Mouse (Mus musculus) stomach, embryonic 15.5 days (tissue): Measurements from ENCODE around the gene C87436. TPM values are rescaled to one million over a fixed set of nuclear protein-coding genes. Genes with fewer than 3 reads are reported as not detected.

Experiments used
- ATAC-seq: fragments of 200-750 bp; cut with Nextera tagmentation; 2 replicates; pipeline ENCODE4 v1.8.0; 2017; ENCODE audit warnings: low read depth, moderate number of reproducible peaks, moderate TSS enrichment; ENCODE audit not compliant: insufficient read depth, low FRiP score
- H3K27ac ChIP-seq: fragments of 300-500 bp; sonication (generic); 2 replicates; pipeline ENCODE4 v1.5.1; 2015; ENCODE audit warnings: mild to moderate bottlenecking, inconsistent platforms
- H3K27me3 ChIP-seq: fragments of 300-500 bp; sonication (generic); replicated peaks from 2 replicates; pipeline ENCODE4 v1.6.1; 2015; ENCODE audit warnings: inconsistent platforms
- H3K36me3 ChIP-seq: fragments of 300-500 bp; sonication (generic); 2 replicates; pipeline ENCODE4 v1.6.1; 2015; ENCODE audit warnings: inconsistent platforms
- H3K4me1 ChIP-seq: fragments of 300-500 bp; sonication (generic); 2 replicates; pipeline ENCODE4 v1.6.1; 2015; ENCODE audit warnings: inconsistent platforms
- H3K4me2 ChIP-seq: fragments of 300-500 bp; sonication (generic); 2 replicates; pipeline ENCODE4 v1.6.1; 2015; ENCODE audit warnings: mild to moderate bottlenecking, inconsistent platforms
- H3K4me3 ChIP-seq: fragments of 300-500 bp; sonication (generic); replicated peaks from 2 replicates; pipeline ENCODE4 v1.5.1; 2015; ENCODE audit warnings: inconsistent platforms
- H3K9ac ChIP-seq: fragments of 300-500 bp; sonication (generic); 2 replicates; pipeline ENCODE4 v1.6.1; 2015; ENCODE audit warnings: inconsistent platforms
- H3K9me3 ChIP-seq: fragments of 300-500 bp; sonication (generic); 2 replicates; pipeline ENCODE4 v1.6.1; 2016; ENCODE audit warnings: inconsistent platforms
- WGBS: fragments of 180-500 bp; shearing (Covaris S2); methylation state at CpG from one replicate; pipeline ENCODE4 v1.1.7; 2015; 5-methylcytosine and 5-hydroxymethylcytosine counted together
- polyA plus RNA-seq: library from polyadenylated mRNA; unstranded; fragments of >200 nt; fragmentation: Nextera tagmentation; extraction: Ambion mirVana; gene quantifications from 2 replicates; pipeline ENCODE4 v1.2.1, GENCODE M21; 2015

The C87436 gene
- polyA plus RNA-seq, 1 experiment from 2014 or later: 20.9 TPM

DNA sequence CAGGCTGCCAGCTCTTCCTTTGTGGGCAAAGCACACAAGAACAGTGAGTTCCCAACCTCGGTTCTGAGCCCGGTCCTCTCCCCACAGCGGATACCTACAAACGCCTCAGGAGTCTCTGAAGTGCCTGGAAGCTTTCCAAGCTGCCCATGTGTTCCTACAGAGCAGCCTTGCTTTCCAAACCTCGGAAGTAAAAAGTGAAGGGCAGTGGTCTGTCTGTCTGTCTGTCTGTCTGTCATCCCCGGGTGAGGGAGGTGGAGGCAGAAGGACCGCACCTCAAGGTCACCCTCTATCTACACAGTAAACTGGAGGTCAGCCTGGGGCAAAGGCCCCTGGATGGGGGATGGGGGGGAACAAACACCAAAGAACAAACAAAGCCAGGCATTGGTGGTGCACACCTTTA lies 67.5 kb downstream of the C87436 start:
- no peak for ATAC-seq
- Histone ChIP-seq H3K4me2 (no peak overlapping the region), H3K4me3 (no peak overlapping the region), H3K27me3 (no peaks in the 10 kb centered on the region), H3K4me1 (no peaks in the 10 kb centered on the region), H3K36me3 (no peaks in the 10 kb centered on the region), H3K9me3 (no peaks in the 10 kb centered on the region), H3K9ac (no peak overlapping the region), H3K27ac (no peak overlapping the region)
- 66% methylated on average over 7 of the region's 7 CpGs for WGBS

DNA sequence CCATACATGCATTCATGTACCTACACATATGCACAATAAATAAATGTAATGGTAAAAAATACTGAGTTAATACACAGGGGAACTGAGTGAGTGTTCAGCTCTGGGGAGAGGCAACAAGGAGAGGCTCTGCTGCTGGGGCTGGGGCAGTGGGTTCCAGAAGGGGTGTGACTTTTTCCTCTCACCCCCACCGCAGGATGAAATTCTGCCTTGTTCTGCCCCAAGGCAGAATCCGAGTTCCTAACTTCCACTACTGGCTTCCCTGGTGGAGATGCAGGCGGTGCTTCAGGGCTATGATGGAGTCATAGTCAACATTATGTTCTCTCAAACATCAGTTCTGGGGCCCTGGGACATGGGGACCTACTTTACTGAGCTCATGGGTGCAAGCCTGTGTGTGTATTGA lies 68.1 kb downstream of the C87436 start:
- no peak overlapping the region for H3K9ac ChIP-seq
- no peaks in the 10 kb centered on the region for H3K36me3 ChIP-seq
- ATAC-seq: no peak
- H3K27ac ChIP-seq: no peak overlapping the region
- H3K9me3 ChIP-seq: no peaks in the 10 kb centered on the region
- 81% methylated on average over 3 of the region's 3 CpGs for WGBS
- no peaks in the 10 kb centered on the region for H3K27me3 ChIP-seq
- H3K4me3 ChIP-seq: no peak overlapping the region
- no peaks in the 10 kb centered on the region for H3K4me1 ChIP-seq
- H3K4me2 ChIP-seq: no peak overlapping the region

DNA sequence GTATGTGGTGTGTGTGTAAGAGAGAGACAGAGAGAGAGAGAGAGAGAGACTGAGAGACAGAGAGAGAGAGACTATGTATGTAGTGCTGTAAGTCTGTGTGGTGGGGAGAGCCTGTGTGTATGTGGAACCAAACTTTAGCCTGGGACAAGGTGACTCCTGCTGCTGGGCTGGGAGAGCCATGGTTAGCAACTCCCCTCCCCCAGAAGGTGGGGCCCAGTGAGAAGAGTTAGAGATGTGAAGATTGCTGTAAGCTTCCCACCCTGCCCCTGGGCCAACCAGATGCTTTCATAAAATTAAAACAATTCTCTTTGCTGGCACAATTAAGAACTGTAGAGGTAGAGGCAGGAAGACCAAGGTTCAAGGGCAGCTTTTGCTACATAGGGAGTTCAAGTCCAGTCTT lies 68.9 kb downstream of the C87436 start:
- Histone ChIP-seq H3K27me3 (no peaks in the 10 kb centered on the region), H3K9ac (no peak overlapping the region), H3K4me1 (no peaks in the 10 kb centered on the region), H3K4me2 (no peak overlapping the region), H3K36me3 (no peaks in the 10 kb centered on the region), H3K4me3 (no peak overlapping the region), H3K27ac (no peak overlapping the region), H3K9me3 (no peaks in the 10 kb centered on the region)
- ATAC-seq: no peak

DNA sequence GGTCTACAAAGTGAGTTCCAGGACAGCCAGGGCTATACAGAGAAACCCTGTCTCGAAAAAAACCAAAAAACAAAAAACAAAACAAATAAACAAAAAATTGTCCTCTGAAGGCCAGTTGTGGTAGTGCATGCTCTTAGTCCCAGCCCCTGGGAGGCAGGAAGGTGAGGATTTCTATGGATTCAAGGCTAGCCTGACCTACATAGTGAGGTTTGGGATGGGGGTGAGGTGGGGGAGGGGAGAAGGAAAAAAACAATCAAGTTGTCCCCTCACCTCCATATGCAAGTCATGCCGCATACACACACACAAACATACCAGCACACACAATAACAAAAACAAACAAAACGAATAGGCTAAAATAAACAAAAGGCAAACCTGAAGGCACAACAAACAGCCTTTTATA lies 70.6 kb downstream of the C87436 start:
- ATAC-seq: no peak
- no peaks in the 10 kb centered on the region for H3K36me3 ChIP-seq
- H3K27ac ChIP-seq: no peak overlapping the region
- H3K27me3 ChIP-seq: no peaks in the 10 kb centered on the region
- H3K4me1 ChIP-seq: no peaks in the 10 kb centered on the region
- H3K4me3 ChIP-seq: no peak overlapping the region
- no peaks in the 10 kb centered on the region for H3K9me3 ChIP-seq
- WGBS: 80% methylated on average over 3 of the region's 3 CpGs
- H3K9ac ChIP-seq: no peak overlapping the region
- H3K4me2 ChIP-seq: no peak overlapping the region

DNA sequence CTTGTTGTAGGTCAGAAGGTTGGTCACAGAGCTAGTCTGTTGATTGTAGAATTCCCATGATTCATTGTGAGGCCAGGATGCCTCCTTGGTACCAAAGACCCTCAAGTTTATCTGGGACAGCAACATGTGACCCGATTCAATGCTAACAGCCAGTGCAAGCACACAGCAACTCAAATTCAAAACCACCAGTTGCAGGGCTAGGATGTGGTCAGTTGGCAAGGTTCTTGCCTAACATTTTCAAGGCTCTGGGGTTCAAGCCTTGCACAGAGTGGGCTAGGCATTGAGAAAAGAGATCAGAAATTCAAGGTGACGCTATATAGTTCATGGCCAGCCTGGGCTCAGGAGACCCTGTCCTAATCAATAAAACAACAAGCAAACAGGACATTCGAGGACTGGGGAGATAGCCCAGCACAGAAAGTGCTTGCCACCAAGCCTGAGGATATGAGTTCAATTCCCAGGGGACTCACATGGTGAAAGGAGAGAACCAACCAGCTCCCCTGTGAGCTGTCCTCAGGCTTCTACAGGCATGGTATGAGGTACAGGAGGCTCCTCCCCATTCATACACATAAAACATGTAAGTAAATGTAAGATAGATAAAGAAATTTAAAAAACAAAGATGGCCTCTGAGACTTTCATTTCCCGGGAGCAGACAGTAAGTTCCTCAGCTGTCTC lies 71.2 kb downstream of the C87436 start:
- Histone ChIP-seq H3K27me3 (no peaks in the 10 kb centered on the region), H3K4me2 (no peak overlapping the region), H3K9me3 (no peaks in the 10 kb centered on the region), H3K36me3 (no peaks in the 10 kb centered on the region), H3K9ac (no peak overlapping the region), H3K4me1 (no peaks in the 10 kb centered on the region), H3K4me3 (no peak overlapping the region), H3K27ac (no peak overlapping the region)
- no peak for ATAC-seq
- 72% methylated on average over 4 of the region's 4 CpGs for WGBS

DNA sequence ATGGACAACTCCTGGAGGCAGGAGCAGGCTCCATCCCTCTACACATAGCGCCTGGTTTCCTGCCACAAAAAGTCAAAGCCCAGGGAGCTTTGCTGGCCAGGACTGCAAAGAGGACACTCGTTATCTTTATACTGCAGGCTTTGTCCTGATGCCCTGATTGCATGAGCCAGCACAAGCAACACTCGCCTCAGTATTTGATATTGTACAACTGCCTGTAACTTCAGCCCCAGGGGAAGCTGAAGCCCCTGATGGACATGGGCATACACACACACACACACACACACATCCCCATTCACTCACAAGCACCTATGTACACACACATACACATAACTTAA lies 71.7 kb downstream of the C87436 start:
- no peak overlapping the region for H3K4me2 ChIP-seq
- H3K27me3 ChIP-seq: no peaks in the 10 kb centered on the region
- no peaks in the 10 kb centered on the region for H3K9me3 ChIP-seq
- H3K27ac ChIP-seq: no peak overlapping the region
- H3K36me3 ChIP-seq: no peaks in the 10 kb centered on the region
- no peak for ATAC-seq
- H3K9ac ChIP-seq: no peak overlapping the region
- H3K4me3 ChIP-seq: no peak overlapping the region
- WGBS: 67% methylated on average over 3 of the region's 3 CpGs
- H3K4me1 ChIP-seq: no peaks in the 10 kb centered on the region

DNA sequence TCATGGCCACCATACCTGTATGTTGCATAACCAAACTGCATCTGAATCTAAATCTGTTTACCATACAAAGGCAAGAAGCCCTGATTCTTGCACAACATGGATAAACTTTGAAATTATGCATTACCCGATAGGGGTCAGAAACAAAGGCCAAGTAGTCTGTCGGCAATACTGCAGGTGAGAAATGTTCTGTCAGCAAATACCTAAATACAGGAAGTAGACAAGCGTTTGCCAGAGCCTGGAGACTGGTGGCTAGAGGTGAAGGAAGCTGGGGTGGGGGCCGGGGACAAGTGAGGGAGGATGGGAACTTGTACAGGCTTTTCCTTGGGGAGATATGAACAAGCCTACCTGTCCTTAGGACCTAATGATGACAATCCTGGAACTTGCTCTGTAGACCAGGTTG lies 72.8 kb downstream of the C87436 start:
- H3K27ac ChIP-seq: no peak overlapping the region
- H3K4me3 ChIP-seq: no peak overlapping the region
- no peaks in the 10 kb centered on the region for H3K36me3 ChIP-seq
- H3K9me3 ChIP-seq: no peaks in the 10 kb centered on the region
- WGBS: 46% methylated on average over 4 of the region's 4 CpGs
- no peaks in the 10 kb centered on the region for H3K27me3 ChIP-seq
- H3K4me1 ChIP-seq: no peaks in the 10 kb centered on the region
- H3K9ac ChIP-seq: no peak overlapping the region
- no peak overlapping the region for H3K4me2 ChIP-seq
- ATAC-seq: no peak

DNA sequence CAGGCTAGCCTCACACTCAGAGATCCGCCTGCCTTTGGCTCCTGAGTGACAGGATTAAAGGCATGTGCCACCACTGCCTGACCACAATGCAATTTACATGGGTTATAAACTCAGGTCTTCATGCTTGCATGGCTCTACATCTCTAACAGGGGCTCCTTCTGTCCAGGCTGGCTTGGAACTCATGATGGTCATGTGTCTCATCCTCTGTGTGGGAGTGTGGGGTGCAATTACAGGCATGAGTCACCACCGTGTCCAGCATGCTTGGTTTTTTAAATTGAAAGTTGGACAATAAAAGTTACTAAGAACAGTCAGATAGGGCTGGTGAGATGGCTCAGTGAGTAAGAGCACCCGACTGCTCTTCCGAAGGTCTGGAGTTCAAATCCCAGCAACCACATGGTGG lies 75.1 kb downstream of the C87436 start:
- no peak for ATAC-seq

DNA sequence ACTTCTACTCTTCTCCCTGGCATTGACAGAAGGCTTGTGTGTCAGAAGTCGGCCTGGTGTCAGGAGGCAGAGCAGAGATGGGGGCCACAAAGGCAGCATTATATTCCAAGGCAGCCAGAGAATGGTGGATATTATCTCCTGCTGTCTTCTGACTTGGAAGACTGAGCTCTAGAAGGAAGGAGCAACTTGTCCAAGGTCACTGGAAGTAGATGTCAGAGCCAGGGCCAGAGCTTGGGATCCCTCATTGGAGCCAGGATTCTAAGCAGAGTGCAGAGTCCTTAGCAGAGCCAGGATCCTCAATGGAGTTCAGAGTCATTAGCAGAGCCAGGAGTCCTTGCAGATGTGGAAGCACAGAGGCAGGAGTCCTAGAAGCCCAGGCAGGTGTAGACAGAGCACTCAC lies 77.8 kb downstream of the C87436 start:
- H3K27ac ChIP-seq: no peak overlapping the region
- no peaks in the 10 kb centered on the region for H3K9me3 ChIP-seq
- no peak for ATAC-seq
- no peaks in the 10 kb centered on the region for H3K36me3 ChIP-seq
- no peak overlapping the region for H3K9ac ChIP-seq
- H3K4me3 ChIP-seq: no peak overlapping the region
- WGBS: 68% methylated on average over 1 of the region's 1 CpGs
- H3K4me2 ChIP-seq: no peak overlapping the region
- no peaks in the 10 kb centered on the region for H3K4me1 ChIP-seq
- no peaks in the 10 kb centered on the region for H3K27me3 ChIP-seq

More for the DNA sequence above, 75.1 kb downstream of the C87436 start:
- Histone ChIP-seq H3K4me2 (no peak overlapping the region), H3K27me3 (no peaks in the 10 kb centered on the region), H3K9ac (no peak overlapping the region), H3K9me3 (no peaks in the 10 kb centered on the region), H3K4me1 (no peaks in the 10 kb centered on the region), H3K4me3 (no peak overlapping the region), H3K27ac (no peak overlapping the region), H3K36me3 (no peaks in the 10 kb centered on the region)
- 90% methylated on average over 4 of the region's 4 CpGs for WGBS

DNA sequence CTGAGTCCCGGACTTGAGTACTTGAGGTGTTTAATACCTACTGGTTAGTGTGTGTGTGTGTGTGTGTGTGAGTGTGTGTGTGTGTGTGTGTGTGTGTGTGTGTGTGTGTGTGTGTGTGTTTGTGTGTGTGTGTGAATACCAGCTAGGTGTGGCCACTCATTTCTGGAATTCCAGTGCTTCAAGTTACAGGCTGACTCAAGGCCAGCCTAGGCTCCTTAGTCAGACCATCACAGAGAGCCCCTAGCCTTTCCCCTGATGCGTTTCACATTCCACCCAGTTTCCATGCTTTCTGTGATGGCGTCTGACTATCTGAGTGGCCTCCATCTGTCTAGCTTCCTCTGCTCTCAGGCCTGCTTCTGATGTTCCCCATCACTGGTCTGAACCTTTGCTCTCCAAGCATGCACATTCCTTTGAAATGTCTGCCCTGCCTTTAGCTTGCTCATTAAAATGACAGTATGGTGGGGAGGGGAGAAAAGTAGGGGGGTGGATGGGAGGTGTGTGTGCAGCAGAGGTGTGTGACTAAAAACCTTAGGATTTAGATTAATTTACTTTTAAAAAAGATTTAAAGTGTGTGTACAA lies 81.7 kb downstream of the C87436 start:
- no peak overlapping the region for H3K4me2 ChIP-seq
- H3K27ac ChIP-seq: no peak overlapping the region
- no peak overlapping the region for H3K9ac ChIP-seq
- peaks cover 7% of the 10 kb centered on the region for H3K4me1 ChIP-seq
- no peaks in the 10 kb centered on the region for H3K9me3 ChIP-seq
- no peak overlapping the region for H3K4me3 ChIP-seq
- WGBS: 75% methylated on average over 3 of the region's 3 CpGs
- no peaks in the 10 kb centered on the region for H3K27me3 ChIP-seq
- H3K36me3 ChIP-seq: peaks cover 6% of the 10 kb centered on the region; the same call in 1 of the 2 replicates
- no peak for ATAC-seq

DNA sequence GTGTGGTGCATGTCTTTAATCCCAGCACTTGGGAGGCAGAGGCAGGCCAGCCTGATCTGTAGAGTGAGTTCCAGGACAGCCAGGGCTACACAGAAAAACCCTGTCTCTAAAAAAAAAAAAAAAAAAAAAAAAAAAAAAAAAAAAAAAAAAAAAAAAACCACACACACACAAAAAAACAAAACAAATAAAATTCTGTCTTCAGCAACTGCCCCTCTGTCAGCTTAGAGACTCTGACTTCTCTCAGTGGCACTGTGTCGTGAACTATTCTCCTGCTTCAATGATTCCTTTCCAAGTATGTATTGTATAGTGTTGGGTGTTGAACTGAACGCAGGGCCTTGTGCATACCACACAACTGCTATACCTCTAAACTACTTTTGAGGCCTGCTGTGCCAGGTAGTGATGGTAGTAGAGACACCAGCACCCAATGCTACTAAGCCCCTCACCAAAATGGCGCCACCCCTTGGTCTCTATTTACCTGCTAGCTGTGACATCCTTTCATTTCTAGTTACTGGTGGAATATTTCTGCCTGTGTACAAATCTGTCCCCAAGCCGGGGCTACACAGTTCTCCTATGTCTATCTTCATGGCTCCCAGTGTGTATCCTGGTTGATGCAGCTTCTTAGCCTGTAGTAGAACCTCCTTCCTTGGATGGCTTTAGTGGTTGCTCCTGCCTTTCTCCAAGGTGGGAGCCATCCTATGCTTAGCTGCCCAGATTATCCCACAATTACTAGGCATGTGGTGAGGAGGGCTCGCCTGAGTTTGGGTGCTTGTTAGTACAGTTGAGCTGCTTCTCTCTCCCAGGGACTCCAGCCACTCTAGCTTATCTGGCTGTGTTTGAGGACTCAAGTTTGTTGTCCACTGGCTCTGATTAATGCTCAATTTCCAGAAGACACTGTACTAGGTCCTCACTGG lies 84.1 kb downstream of the C87436 start:
- Histone ChIP-seq H3K9me3 (no peaks in the 10 kb centered on the region), H3K36me3 (peaks cover 6% of the 10 kb centered on the region; the same call in 1 of the 2 replicates), H3K4me2 (peak overlapping the region; percentile 73), H3K4me1 (peaks cover 7% of the 10 kb centered on the region), H3K9ac (no peak overlapping the region), H3K27ac (peak overlapping the region; percentile 88; the same call in 1 of the 2 replicates), H3K27me3 (no peaks in the 10 kb centered on the region), H3K4me3 (peak overlapping the region; percentile 84; the same call in 1 of the 2 replicates)
- no peak for ATAC-seq
- WGBS: 80% methylated on average over 5 of the region's 5 CpGs
